Mouse (Mus musculus) liver, embryonic 15.5 days (tissue): ENCODE measurements around the gene Cyp11a1. TPM values are rescaled to one million over a fixed set of nuclear protein-coding genes. Genes with fewer than 3 reads are reported as not detected.

Experiments used
- ATAC-seq: fragments of 200-750 bp; cut with Nextera tagmentation; 2 replicates; pipeline ENCODE4 v1.8.0; 2017; ENCODE audit warnings: moderate number of reproducible peaks, mild to moderate bottlenecking, moderate library complexity; ENCODE audit not compliant: insufficient read depth
- H3K27ac ChIP-seq: fragments of 300-500 bp; sonication (generic); replicated peaks from 2 replicates; pipeline ENCODE4 v1.5.1; 2015; ENCODE audit warnings: mild to moderate bottlenecking, inconsistent platforms
- H3K27me3 ChIP-seq: fragments of 300-500 bp; sonication (generic); 2 replicates; pipeline ENCODE4 v1.6.1; 2015; ENCODE audit warnings: mild to moderate bottlenecking, inconsistent platforms
- H3K36me3 ChIP-seq: fragments of 300-500 bp; sonication (generic); replicated peaks from 2 replicates; pipeline ENCODE4 v1.6.1; 2015; ENCODE audit warnings: moderate library complexity, mild to moderate bottlenecking, inconsistent platforms
- H3K4me1 ChIP-seq: fragments of 300-500 bp; sonication (generic); replicated peaks from 2 replicates; pipeline ENCODE4 v1.6.1; 2015; ENCODE audit warnings: inconsistent platforms
- H3K4me2 ChIP-seq: fragments of 300-500 bp; sonication (generic); 2 replicates; pipeline ENCODE4 v1.6.1; 2015; ENCODE audit warnings: moderate library complexity, mild to moderate bottlenecking, inconsistent platforms
- H3K4me3 ChIP-seq: fragments of 300-500 bp; sonication (generic); replicated peaks from 2 replicates; pipeline ENCODE4 v1.5.1; 2015; ENCODE audit warnings: mild to moderate bottlenecking, inconsistent platforms
- H3K9ac ChIP-seq: fragments of 300-500 bp; sonication (generic); 2 replicates; pipeline ENCODE4 v1.6.1; 2015; ENCODE audit warnings: moderate library complexity, mild to moderate bottlenecking, inconsistent platforms
- H3K9me3 ChIP-seq: fragments of 300-500 bp; sonication (generic); replicated peaks from 2 replicates; pipeline ENCODE4 v1.6.1; 2016; ENCODE audit warnings: inconsistent platforms
- WGBS: fragments of 180-500 bp; shearing (Covaris S2); methylation state at CpG from one replicate; pipeline ENCODE4 v1.1.7; 2015; ENCODE audit warnings: mixed read lengths; ENCODE audit not compliant: insufficient replicate concordance; 5-methylcytosine and 5-hydroxymethylcytosine counted together
- polyA plus RNA-seq: library from polyadenylated mRNA; unstranded; fragments of >200 nt; fragmentation: Nextera tagmentation; extraction: Ambion mirVana; gene quantifications from 2 replicates; pipeline ENCODE4 v1.2.1, GENCODE M21; 2015

Cyp11a1 gene
- polyA plus RNA-seq, 1 experiment from 2014 or later = 1.3 TPM

DNA sequence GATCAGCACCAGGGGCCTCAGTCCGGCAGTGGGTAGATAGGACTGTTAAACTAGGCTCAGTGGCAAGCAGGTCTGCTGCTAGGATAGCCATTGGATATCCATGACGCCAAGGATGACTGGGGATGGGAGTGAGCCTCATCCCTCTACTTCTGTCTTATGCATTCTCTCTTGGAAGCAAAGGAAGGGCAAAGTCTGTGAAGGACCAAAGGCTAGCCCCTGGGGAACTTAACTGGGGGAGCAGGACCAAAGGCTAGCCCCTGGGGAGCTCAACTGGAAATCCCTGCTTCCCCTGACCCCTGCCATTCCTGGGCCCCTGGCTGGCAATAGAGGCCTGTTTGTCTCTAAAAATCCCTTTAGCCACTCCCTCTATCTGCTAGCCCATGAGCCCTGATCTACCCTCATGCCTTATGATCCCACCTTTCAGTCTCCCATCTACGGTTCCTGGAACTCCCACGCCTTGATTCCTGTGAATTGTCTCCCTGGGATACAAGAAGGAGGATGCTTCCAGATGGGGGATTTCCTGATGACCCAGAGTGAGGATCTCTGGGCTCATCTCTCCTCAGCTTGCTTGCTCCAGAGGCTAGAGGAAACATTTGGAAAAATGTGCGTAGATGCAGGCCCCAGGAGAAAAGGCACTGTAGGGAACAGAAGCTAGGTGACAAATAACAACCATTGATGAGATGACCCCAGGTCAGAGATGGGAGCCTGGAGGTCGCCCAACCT, 41.5 kb upstream of the Cyp11a1 start:
- Histone ChIP-seq H3K4me3 (no peak overlapping the region), H3K4me2 (no peak overlapping the region), H3K9ac (no peak overlapping the region), H3K27me3 (no peaks in the 10 kb centered on the region), H3K36me3 (no peaks in the 10 kb centered on the region), H3K9me3 (no peaks in the 10 kb centered on the region), H3K4me1 (0 out of 2 replicates have a peak, but pooled peaks cover 9% of the 10 kb centered on the region), H3K27ac (no peak overlapping the region)
- ATAC-seq = no peak
- 54% methylated on average over 6 of the region's 6 CpGs for WGBS

DNA sequence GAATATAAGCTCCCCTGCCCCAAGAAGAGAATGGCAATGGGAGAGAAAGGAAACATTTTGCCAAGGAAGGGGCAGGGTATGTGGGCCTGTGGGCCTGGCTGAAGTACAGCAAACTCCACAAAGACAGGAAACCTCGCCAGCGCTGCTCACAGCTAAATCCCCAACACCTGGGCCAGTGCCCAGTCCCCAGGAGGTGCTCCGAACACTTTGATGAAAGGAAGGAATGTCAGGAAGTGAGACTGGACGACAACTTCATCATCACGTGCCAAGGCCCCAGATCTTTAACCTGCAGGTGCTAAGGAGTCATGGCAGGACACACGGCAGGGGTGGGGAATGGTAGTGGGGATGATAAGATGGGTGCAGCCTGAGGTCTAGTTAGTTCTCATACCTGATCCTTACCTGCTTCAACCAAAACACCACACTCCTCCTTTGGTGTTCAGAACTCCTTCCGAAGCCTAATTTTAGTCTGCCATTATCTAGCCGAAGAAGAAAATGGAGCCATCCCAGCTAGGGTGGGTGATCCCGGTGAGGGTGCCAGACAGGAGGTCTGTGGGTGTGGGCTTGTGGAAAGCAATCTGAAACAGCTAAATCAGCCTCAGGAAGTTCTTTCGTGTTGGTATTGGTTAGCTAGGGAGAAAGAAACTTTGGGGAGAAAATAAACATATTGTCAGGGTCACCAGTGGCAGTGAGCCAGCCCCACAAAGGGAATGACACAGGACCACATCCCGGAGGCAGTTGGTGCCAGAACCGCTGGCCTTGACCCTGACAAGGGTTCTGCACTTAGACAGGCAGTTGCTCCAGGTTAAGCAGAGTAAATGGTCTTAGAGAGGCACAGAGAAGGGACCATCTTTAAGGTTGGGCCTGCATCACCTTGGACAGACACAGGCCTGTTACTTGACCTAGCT, 40.7 kb upstream of the Cyp11a1 start:
- ATAC-seq = no peak
- 59% methylated on average over 12 of the region's 12 CpGs for WGBS

DNA sequence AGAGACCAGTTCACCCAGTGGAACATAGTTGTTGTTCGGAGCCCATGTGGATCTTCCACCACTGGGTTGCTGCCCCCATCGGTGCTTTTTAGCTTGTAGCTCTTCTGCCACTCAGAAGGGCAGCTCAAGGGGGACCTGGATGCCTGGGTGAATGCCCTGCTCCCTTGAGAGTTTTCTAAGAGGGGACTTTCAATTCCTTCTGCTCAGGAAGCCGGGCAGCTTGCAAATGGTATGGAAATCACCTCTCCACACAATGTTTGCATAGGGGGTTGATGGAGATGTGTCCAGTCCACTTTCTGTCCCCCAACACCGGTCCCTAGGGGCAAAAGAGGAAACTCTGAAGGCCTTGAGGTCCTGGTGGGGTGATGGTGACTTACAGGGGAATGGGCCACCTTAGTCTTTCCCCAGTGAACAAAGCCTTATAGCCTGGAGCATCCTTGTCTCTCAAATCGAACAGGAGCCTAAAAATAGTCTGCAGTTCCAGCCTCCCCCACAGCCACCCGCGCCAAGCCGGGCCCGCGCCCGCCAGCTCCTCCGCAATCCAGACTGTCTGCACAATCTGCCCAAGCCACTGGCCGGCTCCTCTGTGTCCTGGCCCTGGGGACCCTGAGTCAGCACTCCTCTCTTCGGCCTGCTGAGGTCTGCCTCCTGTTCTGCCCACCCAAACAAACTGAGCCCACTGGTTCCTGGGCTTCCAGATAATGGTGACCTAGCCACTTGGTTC, 38.8 kb upstream of the Cyp11a1 start:
- WGBS = 66% methylated on average over 14 of the region's 14 CpGs
- H3K4me3 ChIP-seq = no peak overlapping the region

More for the DNA sequence above, 40.7 kb upstream of the Cyp11a1 start:
- Histone ChIP-seq H3K27ac (no peak overlapping the region), H3K9me3 (no peaks in the 10 kb centered on the region), H3K9ac (no peak overlapping the region), H3K4me3 (no peak overlapping the region), H3K36me3 (no peaks in the 10 kb centered on the region), H3K27me3 (no peaks in the 10 kb centered on the region), H3K4me2 (no peak overlapping the region), H3K4me1 (0 out of 2 replicates have a peak, but pooled peaks cover 9% of the 10 kb centered on the region)

DNA sequence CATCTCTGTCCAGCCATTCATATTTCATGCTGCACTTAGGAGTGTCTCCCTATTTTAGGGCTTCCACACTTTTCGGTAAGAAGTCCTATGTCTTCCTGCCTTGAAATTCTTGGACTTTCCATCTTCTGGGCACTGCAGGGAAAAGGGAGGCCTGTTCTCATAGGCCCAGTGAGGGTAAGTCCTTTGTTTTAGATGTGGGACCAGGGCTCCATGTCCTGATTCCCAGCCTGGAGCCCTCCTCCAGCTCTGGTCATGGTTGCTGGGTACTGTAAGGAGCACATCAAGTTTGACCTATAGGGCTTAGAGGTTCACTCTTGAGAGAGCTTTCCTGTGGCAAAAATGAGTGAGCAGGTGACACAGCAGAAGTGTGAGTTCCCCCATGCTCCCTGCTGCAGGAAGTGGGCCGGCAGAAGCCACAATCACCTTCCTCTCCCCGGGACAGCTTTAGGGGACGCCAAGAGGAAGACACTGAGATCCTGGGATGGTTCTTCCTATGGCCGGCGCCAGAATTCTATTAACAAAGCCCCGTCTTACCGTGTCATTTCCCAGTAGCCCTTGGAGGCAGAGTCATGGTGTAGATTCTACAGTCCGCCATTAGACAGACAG, 37.9 kb upstream of the Cyp11a1 start:
- 52% methylated on average over 9 of the region's 9 CpGs for WGBS
- H3K27ac ChIP-seq = no peak overlapping the region
- no peak overlapping the region for H3K4me2 ChIP-seq

More for the DNA sequence above, 38.8 kb upstream of the Cyp11a1 start:
- no peak overlapping the region for H3K4me2 ChIP-seq
- no peak overlapping the region for H3K27ac ChIP-seq
- H3K4me1 ChIP-seq = 0 out of 2 replicates have a peak, but pooled peaks cover 9% of the 10 kb centered on the region
- no peak overlapping the region for H3K9ac ChIP-seq
- ATAC-seq = no peak
- H3K9me3 ChIP-seq = no peaks in the 10 kb centered on the region
- no peaks in the 10 kb centered on the region for H3K27me3 ChIP-seq
- H3K36me3 ChIP-seq = no peaks in the 10 kb centered on the region

DNA sequence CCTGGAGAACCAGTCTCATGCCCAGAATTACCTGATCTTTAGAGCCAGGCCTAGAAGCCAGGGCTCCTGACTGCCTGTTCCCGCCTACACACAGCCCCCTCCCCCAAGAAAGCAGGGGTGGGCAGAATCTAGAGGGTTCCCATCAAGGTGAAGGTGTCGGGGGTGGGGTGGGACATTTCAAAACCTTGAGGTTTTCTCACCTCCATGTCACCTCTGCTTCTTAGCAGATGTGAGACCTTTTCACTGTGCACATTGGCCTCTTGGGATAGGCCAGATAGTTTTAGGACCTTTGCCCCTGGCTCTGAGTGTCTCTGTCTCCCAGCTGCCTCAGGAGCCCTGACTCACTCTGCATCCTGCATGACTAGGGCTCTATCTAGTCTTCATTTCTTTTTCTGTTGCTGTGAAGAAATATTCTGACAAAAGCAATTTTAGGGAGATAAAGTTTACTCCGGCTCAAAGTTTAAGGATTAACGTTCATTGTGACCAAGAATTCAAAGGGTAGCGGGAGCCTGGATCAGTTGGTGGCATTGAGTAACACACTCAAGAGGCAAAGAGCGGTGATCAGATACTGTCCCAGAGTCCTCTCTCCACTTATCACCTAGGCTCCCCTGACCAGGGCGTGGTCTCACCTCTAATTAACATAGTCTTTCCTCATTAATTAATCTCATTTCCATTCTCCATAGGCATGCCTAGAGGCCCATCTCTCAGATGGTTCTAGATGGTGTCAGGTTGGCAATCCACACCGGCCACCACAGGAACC, 37.2 kb upstream of the Cyp11a1 start:
- no peaks in the 10 kb centered on the region for H3K36me3 ChIP-seq
- H3K4me3 ChIP-seq = no peak overlapping the region
- ATAC-seq = no peak
- no peak overlapping the region for H3K9ac ChIP-seq
- no peaks in the 10 kb centered on the region for H3K27me3 ChIP-seq
- H3K9me3 ChIP-seq = no peaks in the 10 kb centered on the region
- H3K27ac ChIP-seq = no peak overlapping the region
- no peak overlapping the region for H3K4me2 ChIP-seq
- 61% methylated on average over 8 of the region's 8 CpGs for WGBS
- 0 out of 2 replicates have a peak, but pooled peaks cover 9% of the 10 kb centered on the region for H3K4me1 ChIP-seq

More for the DNA sequence above, 37.9 kb upstream of the Cyp11a1 start:
- H3K27me3 ChIP-seq = no peaks in the 10 kb centered on the region
- H3K4me1 ChIP-seq = 0 out of 2 replicates have a peak, but pooled peaks cover 9% of the 10 kb centered on the region
- H3K9ac ChIP-seq = no peak overlapping the region
- no peak for ATAC-seq
- no peak overlapping the region for H3K4me3 ChIP-seq
- H3K36me3 ChIP-seq = no peaks in the 10 kb centered on the region
- H3K9me3 ChIP-seq = no peaks in the 10 kb centered on the region

DNA sequence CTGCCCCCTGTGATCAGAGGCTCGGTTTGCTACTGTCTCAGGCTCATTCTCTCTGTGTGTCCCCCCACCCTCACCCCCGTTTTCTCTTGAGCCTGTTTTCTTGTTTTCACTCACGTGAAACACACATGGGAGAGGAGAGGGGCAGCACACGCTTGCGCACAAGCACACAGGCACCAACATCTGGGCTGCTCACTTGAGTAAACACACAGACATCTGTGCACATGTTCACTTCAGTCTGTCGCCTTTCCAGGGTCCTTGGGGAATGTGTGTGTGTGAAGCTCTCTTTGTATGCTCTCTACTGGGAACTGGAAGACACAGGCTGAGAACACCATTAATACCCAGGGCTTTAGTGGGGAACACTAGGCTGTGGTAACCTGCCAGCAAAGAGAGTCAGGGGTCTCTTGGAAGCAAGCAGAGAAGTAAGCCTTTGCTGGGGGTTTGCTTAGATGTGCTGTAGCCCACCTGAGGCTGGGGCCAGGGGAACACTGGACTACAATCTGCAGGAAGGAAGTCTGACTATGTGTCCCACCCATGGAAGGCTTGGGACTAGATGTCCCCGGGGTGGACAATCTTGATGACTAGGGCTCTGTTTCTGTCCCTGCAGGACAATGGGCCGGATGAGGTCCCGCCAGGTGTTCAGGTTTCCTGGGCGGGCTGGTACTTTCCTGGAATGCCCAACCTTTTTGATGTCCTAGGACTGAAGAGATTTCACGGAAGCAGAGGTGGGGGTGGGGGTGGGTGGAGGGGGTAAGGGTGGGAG, 36.3 kb upstream of the Cyp11a1 start:
- H3K4me1 ChIP-seq = 0 out of 2 replicates have a peak, but pooled peaks cover 9% of the 10 kb centered on the region
- no peaks in the 10 kb centered on the region for H3K36me3 ChIP-seq
- no peak overlapping the region for H3K4me2 ChIP-seq
- ATAC-seq = no peak
- H3K9ac ChIP-seq = no peak overlapping the region
- 55% methylated on average over 11 of the region's 11 CpGs for WGBS
- no peaks in the 10 kb centered on the region for H3K9me3 ChIP-seq
- no peaks in the 10 kb centered on the region for H3K27me3 ChIP-seq
- H3K4me3 ChIP-seq = no peak overlapping the region
- no peak overlapping the region for H3K27ac ChIP-seq

DNA sequence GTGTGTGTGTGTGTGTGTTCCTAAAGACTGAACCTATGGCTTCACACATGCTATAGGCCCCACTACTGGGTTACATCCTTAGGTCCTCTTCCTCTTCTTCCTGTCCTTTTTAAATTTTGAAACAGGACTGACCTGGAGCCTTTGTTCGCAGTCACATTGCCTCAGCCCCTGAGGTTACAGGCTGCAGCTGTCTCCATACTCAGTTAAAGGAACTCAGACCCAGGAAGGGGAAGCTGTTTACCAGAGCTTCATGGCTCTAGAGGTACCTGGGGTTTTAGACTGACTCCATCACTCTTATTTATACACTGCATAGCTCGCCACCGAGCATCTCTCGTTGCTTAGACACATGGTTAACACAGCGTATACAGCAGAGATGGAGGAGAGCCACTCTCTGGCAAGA, 34.8 kb upstream of the Cyp11a1 start:
- ATAC-seq = no peak
- Histone ChIP-seq H3K4me1 (0 out of 2 replicates have a peak, but pooled peaks cover 9% of the 10 kb centered on the region), H3K4me3 (no peak overlapping the region), H3K27ac (no peak overlapping the region), H3K27me3 (no peaks in the 10 kb centered on the region), H3K36me3 (no peaks in the 10 kb centered on the region), H3K9me3 (no peaks in the 10 kb centered on the region), H3K9ac (no peak overlapping the region), H3K4me2 (no peak overlapping the region)
- 73% methylated on average over 5 of the region's 5 CpGs for WGBS

DNA sequence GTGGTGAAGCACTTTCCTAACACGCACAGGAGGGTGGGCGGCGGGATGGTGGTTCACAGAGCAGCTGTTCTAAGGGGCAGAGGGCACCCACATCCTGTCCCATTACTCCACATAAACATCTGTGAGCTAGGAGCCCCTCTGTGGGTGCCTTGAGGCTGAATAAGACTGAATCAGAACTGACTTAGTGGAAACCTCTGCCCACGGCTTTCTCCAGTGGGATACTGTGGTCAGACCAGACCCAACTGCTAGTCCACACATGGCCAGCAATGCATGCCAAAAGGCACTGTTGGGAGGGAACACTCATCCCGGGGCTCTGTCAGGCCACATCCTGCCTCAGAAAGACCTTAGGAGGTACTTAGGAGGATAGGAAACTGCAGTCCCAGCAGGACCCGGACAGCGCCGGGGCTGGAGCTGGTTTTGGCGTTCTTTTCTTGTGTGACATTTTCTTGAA, 34.0 kb upstream of the Cyp11a1 start:
- Histone ChIP-seq H3K4me1 (0 out of 2 replicates have a peak, but pooled peaks cover 9% of the 10 kb centered on the region), H3K36me3 (no peaks in the 10 kb centered on the region), H3K4me3 (no peak overlapping the region), H3K27ac (no peak overlapping the region), H3K4me2 (no peak overlapping the region), H3K27me3 (no peaks in the 10 kb centered on the region), H3K9ac (no peak overlapping the region), H3K9me3 (no peaks in the 10 kb centered on the region)
- ATAC-seq = no peak
- 50% methylated on average over 9 of the region's 9 CpGs for WGBS

DNA sequence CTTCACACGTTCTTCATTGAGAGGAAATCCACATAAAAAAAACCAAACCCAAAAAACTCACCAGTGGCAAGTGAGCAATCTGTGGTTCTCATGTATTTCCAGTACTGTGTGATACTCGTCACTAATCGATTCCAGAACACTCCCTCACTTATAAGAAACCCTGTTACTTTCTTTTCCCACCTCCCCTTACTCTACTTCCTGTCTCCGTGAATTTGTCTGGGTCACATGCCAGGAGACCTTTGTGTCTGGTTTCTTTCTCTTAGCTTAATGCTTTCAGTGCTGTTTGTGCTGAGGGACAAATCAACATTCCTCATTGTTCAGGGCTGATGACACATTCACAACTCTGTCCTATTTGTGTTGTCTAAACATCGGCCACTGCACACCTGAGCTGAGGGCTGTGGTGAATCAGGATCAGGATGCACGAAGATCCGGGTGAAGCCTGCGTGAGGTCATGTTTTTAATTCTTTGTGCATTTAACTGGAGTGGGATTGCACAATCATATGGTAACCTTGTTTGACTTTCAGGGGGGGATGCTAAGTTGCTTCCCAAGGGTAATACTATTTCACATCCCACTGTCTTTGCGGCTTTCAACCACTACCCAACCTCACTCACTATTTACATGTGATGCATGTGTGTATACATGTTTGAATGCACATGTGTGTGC, 33.3 kb upstream of the Cyp11a1 start:
- no peak overlapping the region for H3K27ac ChIP-seq
- ATAC-seq = no peak
- no peaks in the 10 kb centered on the region for H3K36me3 ChIP-seq
- H3K9me3 ChIP-seq = no peaks in the 10 kb centered on the region
- no peak overlapping the region for H3K4me2 ChIP-seq
- no peak overlapping the region for H3K9ac ChIP-seq
- H3K27me3 ChIP-seq = no peaks in the 10 kb centered on the region
- no peak overlapping the region for H3K4me3 ChIP-seq
- 0 out of 2 replicates have a peak, but pooled peaks cover 3% of the 10 kb centered on the region for H3K4me1 ChIP-seq
- 41% methylated on average over 9 of the region's 9 CpGs for WGBS
